10 mouse cellular contexts compared by ENCODE assay signal in the genomic region with DNA sequence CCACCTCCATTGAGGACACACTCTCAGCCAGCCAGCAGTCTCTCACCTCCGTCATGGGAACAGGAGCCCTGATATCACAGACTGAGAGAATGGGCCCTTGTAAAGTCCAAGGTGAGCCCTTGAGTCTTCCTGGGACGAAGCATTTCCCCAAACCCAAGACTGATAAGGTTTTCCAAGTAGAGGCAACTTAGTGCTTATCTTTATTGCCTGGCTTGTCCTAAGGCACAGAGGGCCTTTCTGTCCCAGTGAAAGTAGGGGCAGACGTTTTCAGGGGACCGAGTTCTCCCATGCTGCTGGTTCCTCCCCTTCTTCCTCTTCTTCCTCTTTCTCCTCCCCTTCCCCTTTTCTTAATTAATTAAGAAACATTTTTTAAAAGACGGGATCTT.
DNase-seq lines count a peak whose midpoint lies in the region; ATAC-seq and TF ChIP-seq lines count a peak whose summit lies in the region.
"Had no signal": no experiment of that assay in that cellular context is flagged by ENCODE, and none has a peak within 500 bp of the region (broad histone marks: within the 10 kb centered on the region; RNA-seq: fewer than 3 reads in every experiment).

No protein-coding gene starts in this region.

- H3K4me1 ChIP-seq in kidney, adult 2 months (ENCODE audit: control insufficient read depth, insufficient read depth, low read length) = peaks cover 12% of the 10 kb centered on the region
- peaks cover 26 to 43% of the 10 kb centered on the region in 2 experiments for H3K4me1 ChIP-seq in liver, embryonic 14.5 days (replicated peaks; ENCODE audit: control insufficient read depth in 2 of 2, insufficient read depth in 2 of 2, low read length in 1 of 2)
- H3K4me1 ChIP-seq: midbrain, embryonic 15.5 days had no signal

- no peak overlapping the region for H3K4me3 ChIP-seq in kidney, adult 2 months (ENCODE audit: insufficient read depth, low read depth, low read length)
- H3K4me3 ChIP-seq in liver, embryonic 14.5 days (ENCODE audit: insufficient read depth in 1 of 2, low read depth in 2 of 2, low read length in 2 of 2) = peak overlapping the region; percentile 4 to 6; a peak in 1 of 4 replicates
- H3K4me3 ChIP-seq: midbrain, embryonic 15.5 days had no signal

- TF ChIP-seq POLR2A in kidney, adult 2 months (IDR thresholded peaks at IDR 0.05; ENCODE audit: low read depth, low read length) = no peak

- no peaks in the 10 kb centered on the region for H3K27me3 ChIP-seq in kidney, adult 2 months (replicated peaks; ENCODE audit: control insufficient read depth, insufficient read depth, low read length)
- H3K27me3 ChIP-seq in liver, embryonic 14.5 days (ENCODE audit: control insufficient read depth, insufficient read depth, low read length) = no peaks in the 10 kb centered on the region
- H3K27me3 ChIP-seq: midbrain, embryonic 15.5 days had no signal

- TF ChIP-seq CTCF in kidney, adult 2 months (conservative IDR thresholded peaks at IDR 0.05; ENCODE audit: insufficient read depth, insufficient read length, low read depth, low read length) = no peak
- TF ChIP-seq CTCF in liver, embryonic 14.5 days (IDR thresholded peaks at IDR 0.05; ENCODE audit: low read depth) = no peak

- TF ChIP-seq EP300 in liver, embryonic 14.5 days (IDR thresholded peaks at IDR 0.05; ENCODE audit: low read depth) = peak; percentile 71

- H3K9ac ChIP-seq in liver, embryonic 14.5 days (replicated peaks) = peak overlapping the region; percentile 58
- H3K9ac ChIP-seq: midbrain, embryonic 15.5 days had no signal

- no peak for DNase-seq in kidney, adult 2 months
- no peak for DNase-seq in kidney, postnatal 36 days
- peak; percentile 94 for DNase-seq in MEL-GATA-1-ER (ENCODE audit: extremely low read depth, low read depth)
- peak; percentile 51 to 80 (median 51) for DNase-seq in liver, embryonic 14.5 days (ENCODE audit: low read depth in 3 of 3, low spot score in 3 of 3)
- no peak for DNase-seq in gastrocnemius, postnatal 10 days
- DNase-seq in gastrocnemius, postnatal 4 days (ENCODE audit: low spot score in 2 of 2) = no peak
- DNase-seq in layer of hippocampus, postnatal 14 days (ENCODE audit: low spot score in 2 of 2) = no peak

- H3K4me2 ChIP-seq in liver, embryonic 14.5 days (ENCODE audit: low read depth) = peak overlapping the region; percentile 61
- H3K4me2 ChIP-seq: midbrain, embryonic 15.5 days had no signal

- H3K36me3 ChIP-seq in kidney, adult 2 months (ENCODE audit: control insufficient read depth, insufficient read depth, low read length) = no peaks in the 10 kb centered on the region
- H3K36me3 ChIP-seq in liver, embryonic 14.5 days (replicated peaks; ENCODE audit: control insufficient read depth, insufficient read depth, low read depth) = no peaks in the 10 kb centered on the region
- H3K36me3 ChIP-seq: midbrain, embryonic 15.5 days had no signal

- peak; percentile 55 for ATAC-seq in common myeloid progenitor, adult 5-6 weeks (replicated peaks; ENCODE audit: low read depth, poor library complexity, severe bottlenecking)
- peak; percentile 81 for ATAC-seq in liver, embryonic 14.5 days (ENCODE audit: insufficient read depth)
- ATAC-seq: forebrain, embryonic 16.5 days; midbrain, embryonic 15.5 days had no signal

- 62% methylated on average over 5 of the region's 5 CpGs for WGBS in kidney, adult 2 months
- WGBS in liver, embryonic 14.5 days (ENCODE audit: insufficient replicate concordance) = 10% methylated on average over 5 of the region's 5 CpGs

- H3K27ac ChIP-seq in kidney, adult 2 months (ENCODE audit: insufficient read depth, low read depth, low read length) = peak overlapping the region; percentile 31; the same call in 1 of the 2 replicates
- peak overlapping the region; percentile 83 for H3K27ac ChIP-seq in liver, embryonic 14.5 days
- H3K27ac ChIP-seq: midbrain, embryonic 15.5 days had no signal

- no peaks in the 10 kb centered on the region for H3K9me3 ChIP-seq in liver, embryonic 14.5 days (ENCODE audit: control insufficient read depth, low read length)
- H3K9me3 ChIP-seq: midbrain, embryonic 15.5 days had no signal

Comparison
In these comparisons a context has a peak if more than half of its experiments do, and no peak if none do; other contexts are left out.
1. DNase-seq: peak in MEL-GATA-1-ER (single experiment) and liver, embryonic 14.5 days (3 of 3); none in kidney, adult 2 months (single experiment), kidney, postnatal 36 days (0 of 2), gastrocnemius, postnatal 10 days (single experiment), gastrocnemius, postnatal 4 days (0 of 2) and layer of hippocampus, postnatal 14 days (0 of 2).